Mouse (Mus musculus) limb, embryonic 14.5 days (tissue): ENCODE results near the gene Gm10912. TPM values are rescaled to one million over a fixed set of nuclear protein-coding genes. Genes with fewer than 3 reads are reported as not detected.
"Not testable (repeated sequence)": the region's sequence is repeated elsewhere in the genome, so short reads cannot be mapped to it uniquely, and the experiment has no call there.

Experiments used
- ATAC-seq: fragments of 200-750 bp; cut with Nextera tagmentation; 2 replicates; pipeline ENCODE4 v1.8.0; 2017; ENCODE audit warnings: low read depth, moderate number of reproducible peaks, moderate TSS enrichment; ENCODE audit not compliant: low FRiP score
- DNase-seq: peaks from one replicate; pipeline ENCODE4 v3.0.0-alpha.2; 2015; ENCODE audit warnings: low spot score
- H3K27ac ChIP-seq: fragments of 300-500 bp; sonication (generic); replicated peaks from 2 replicates; pipeline ENCODE4 v1.5.1; 2014; ENCODE audit warnings: low read depth, mild to moderate bottlenecking, low read length, moderate library complexity, mixed read lengths
- H3K27me3 ChIP-seq: fragments of 300-500 bp; sonication (generic); 2 replicates; pipeline ENCODE4 v1.6.1; 2014; ENCODE audit warnings: low read length, mixed read lengths; ENCODE audit not compliant: control insufficient read depth, insufficient read depth
- H3K36me3 ChIP-seq: fragments of 300-500 bp; sonication (generic); 2 replicates; pipeline ENCODE4 v1.6.1; 2014; ENCODE audit warnings: mild to moderate bottlenecking, low read length, moderate library complexity, mixed read lengths; ENCODE audit not compliant: control insufficient read depth, insufficient read depth
- H3K4me1 ChIP-seq: fragments of 300-500 bp; sonication (generic); 2 replicates; pipeline ENCODE4 v1.6.1; 2014; ENCODE audit warnings: antibody characterized with exemption, low read length, mixed read lengths; ENCODE audit not compliant: control insufficient read depth, insufficient read depth
- H3K4me2 ChIP-seq: fragments of 300-500 bp; sonication (generic); replicated peaks from 2 replicates; pipeline ENCODE4 v1.6.1; 2014; ENCODE audit warnings: low read depth, mild to moderate bottlenecking, low read length, moderate library complexity; ENCODE audit not compliant: severe bottlenecking
- H3K4me3 ChIP-seq: fragments of 300-500 bp; sonication (generic); replicated peaks from 2 replicates; pipeline ENCODE4 v1.5.1; 2014; ENCODE audit warnings: low read length
- H3K9ac ChIP-seq: fragments of 300-500 bp; sonication (generic); 2 replicates; pipeline ENCODE4 v1.6.1; 2014; ENCODE audit warnings: mild to moderate bottlenecking, low read depth, low read length, moderate library complexity; ENCODE audit not compliant: severe bottlenecking
- H3K9me3 ChIP-seq: fragments of 300-500 bp; sonication (generic); 2 replicates; pipeline ENCODE4 v1.6.1; 2016; ENCODE audit warnings: low read length; ENCODE audit not compliant: control insufficient read depth
- POLR2A ChIP-seq: fragments of 200-500 bp; IDR thresholded peaks from 2 replicates; pipeline ENCODE4 v1.8.0; 2012; ENCODE audit warnings: inconsistent platforms, mild to moderate bottlenecking, moderate library complexity, borderline replicate concordance; ENCODE audit not compliant: insufficient read depth, insufficient read length; ENCODE audit errors: extremely low read depth
- WGBS: fragments of 180-500 bp; shearing (Covaris S2); extraction: QIAGEN DNeasy Blood & Tissue Kit; methylation state at CpG from one replicate; pipeline ENCODE4 v1.1.7; 2014; 5-methylcytosine and 5-hydroxymethylcytosine counted together
- polyA plus RNA-seq, 2 experiments: library from polyadenylated mRNA; depleted of rRNA in 1 of 2; stranded (reverse) in 1 of 2; unstranded in 1 of 2; fragments of >200 nt; fragmentation: Nextera tagmentation in 1 of 2; extraction: Ambion mirVana in 1 of 2; gene quantifications; 2 replicates each; pipeline versions ENCODE4 v1.2.1 to v1.2.3; 2012 to 2014

Gene Gm10912
- polyA plus RNA-seq, 2 experiments: 0.04 TPM; not detected in 1

GRCm38 (mm10) chr2:104110031-104110430 is 44.4 kb downstream of the Gm10912 start:
- no peak overlapping the region for H3K4me2 ChIP-seq
- 78% methylated on average over 4 of the region's 4 CpGs for WGBS
- DNase-seq (no peak), ATAC-seq (no peak)
- H3K9me3 ChIP-seq: no peaks in the 10 kb centered on the region
- H3K4me3 ChIP-seq: no peak overlapping the region
- H3K36me3 ChIP-seq: no peaks in the 10 kb centered on the region
- no peak for TF ChIP-seq POLR2A
- no peak overlapping the region for H3K27ac ChIP-seq
- H3K27me3 ChIP-seq: no peaks in the 10 kb centered on the region
- no peak overlapping the region for H3K9ac ChIP-seq
- no peaks in the 10 kb centered on the region for H3K4me1 ChIP-seq

DNA sequence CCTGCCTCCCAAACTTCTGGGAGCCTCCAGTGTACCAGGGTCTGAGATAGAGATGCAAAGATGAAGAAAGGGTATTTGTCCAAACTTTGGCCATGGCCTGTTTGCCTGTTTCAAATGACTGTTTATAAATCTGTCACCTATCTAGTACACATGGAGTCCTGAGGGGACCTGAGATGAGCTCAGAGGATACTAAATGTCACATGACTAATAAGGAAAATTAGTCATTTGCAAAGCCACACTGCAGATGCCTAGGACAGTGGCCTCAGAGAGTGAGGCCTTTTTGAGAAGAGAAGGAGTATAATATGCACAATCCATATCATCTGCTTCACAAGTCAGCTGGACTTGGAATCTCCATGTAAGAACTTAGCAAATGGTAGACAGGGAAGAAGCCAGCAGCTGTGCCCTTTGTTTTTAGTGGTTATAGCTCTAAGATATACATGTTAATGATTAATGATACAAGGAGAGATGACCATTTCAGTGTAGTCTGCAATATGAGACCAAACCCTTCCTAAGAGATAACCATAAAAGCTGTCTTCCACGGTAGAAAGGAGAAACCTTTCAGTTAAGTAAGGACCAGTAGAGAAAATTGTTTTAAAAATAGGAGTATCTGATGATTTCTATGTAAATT is 45.7 kb downstream of the Gm10912 start:
- H3K4me3 ChIP-seq, H3K27me3 ChIP-seq, H3K4me1 ChIP-seq, H3K9ac ChIP-seq, H3K27ac ChIP-seq, H3K36me3 ChIP-seq, H3K4me2 ChIP-seq, ATAC-seq, H3K9me3 ChIP-seq, DNase-seq: not testable (repeated sequence)
- no CpG with 5 or more reads among the region's 1 CpGs for WGBS

GRCm38 (mm10) chr2:104113563-104113962 is 47.9 kb downstream of the Gm10912 start:
- not testable (repeated sequence) for H3K27ac ChIP-seq, H3K4me1 ChIP-seq, ATAC-seq

DNA sequence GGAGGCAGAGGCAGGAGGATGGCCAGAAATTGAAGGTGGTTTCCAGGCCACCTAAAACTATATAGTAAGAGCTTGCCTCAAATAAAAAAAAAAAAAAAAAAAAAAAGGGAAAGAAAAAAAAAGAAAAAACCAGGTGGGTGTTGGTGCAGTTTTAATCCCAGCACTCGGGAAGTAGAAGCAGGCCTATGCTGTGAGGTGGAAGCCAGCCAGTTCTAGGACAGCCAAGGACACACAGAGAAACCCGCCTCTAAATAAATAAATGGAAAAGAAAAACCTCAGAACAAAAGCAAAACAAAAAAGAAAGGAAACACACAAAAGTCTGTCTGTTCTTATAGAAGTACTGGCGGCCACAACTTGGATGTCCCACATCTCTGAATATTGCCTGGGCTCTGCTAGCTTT is 49.3 kb downstream of the Gm10912 start:
- Histone ChIP-seq H3K4me3 (no peak overlapping the region), H3K4me1 (no peaks in the 10 kb centered on the region), H3K27me3 (no peaks in the 10 kb centered on the region), H3K4me2 (no peak overlapping the region), H3K9me3 (no peaks in the 10 kb centered on the region), H3K27ac (no peak overlapping the region), H3K9ac (no peak overlapping the region), H3K36me3 (no peaks in the 10 kb centered on the region)
- whole genome bisulfite sequencing: 92% methylated on average over 3 of the region's 3 CpGs
- ATAC-seq (no peak), DNase-seq (no peak)
- no peak for TF ChIP-seq POLR2A

More at GRCm38 (mm10) chr2:104113563-104113962, 47.9 kb downstream of the Gm10912 start:
- H3K36me3 ChIP-seq, H3K9me3 ChIP-seq, H3K9ac ChIP-seq, DNase-seq, H3K27me3 ChIP-seq, H3K4me3 ChIP-seq, H3K4me2 ChIP-seq: not testable (repeated sequence)

Other genes with a start within 250 kb of the Gm10912 start
- gene Lmo2, start 107.8 kb upstream of the Gm10912 start, polyA plus RNA-seq (2012; rRNA removed): 17.8 and 18.1 TPM in 2 replicates
- 17.8 and 19.4 TPM in 2 replicates for gene Lmo2, start 107.8 kb upstream of the Gm10912 start, polyA plus RNA-seq (2014; fragmentation: Nextera tagmentation; extraction: Ambion mirVana)
- 35.9 and 40.1 TPM in 2 replicates for gene Fbxo3, start 38.1 kb upstream of the Gm10912 start, polyA plus RNA-seq (2012; rRNA removed)
- gene Fbxo3, start 38.1 kb upstream of the Gm10912 start, polyA plus RNA-seq (2014; fragmentation: Nextera tagmentation; extraction: Ambion mirVana): 47.6 and 52.0 TPM in 2 replicates
- not detected in 2 replicates for gene 4931422A03Rik, start 37.5 kb upstream of the Gm10912 start, polyA plus RNA-seq (2012; rRNA removed)
- gene 4931422A03Rik, start 37.5 kb upstream of the Gm10912 start, polyA plus RNA-seq (2014; fragmentation: Nextera tagmentation; extraction: Ambion mirVana): 2.3 and 3.1 TPM in 2 replicates
- not detected in 2 replicates for gene Gm10799, start 2.7 kb downstream of the Gm10912 start, polyA plus RNA-seq (2012; rRNA removed)
- gene Gm10799, start 2.7 kb downstream of the Gm10912 start, polyA plus RNA-seq (2014; fragmentation: Nextera tagmentation; extraction: Ambion mirVana): not detected in 2 replicates
- 6.8 and 8.6 TPM in 2 replicates for gene Cd59b, start 4.0 kb downstream of the Gm10912 start, polyA plus RNA-seq (2012; rRNA removed)
- gene Cd59b, start 4.0 kb downstream of the Gm10912 start, polyA plus RNA-seq (2014; fragmentation: Nextera tagmentation; extraction: Ambion mirVana): 6.0 and 6.5 TPM in 2 replicates
- gene Cd59a, start 30.0 kb downstream of the Gm10912 start, polyA plus RNA-seq (2012; rRNA removed): 8.8 and 9.9 TPM in 2 replicates
- 14.4 and 17.2 TPM in 2 replicates for gene Cd59a, start 30.0 kb downstream of the Gm10912 start, polyA plus RNA-seq (2014; fragmentation: Nextera tagmentation; extraction: Ambion mirVana)
- gene A930018P22Rik, start 56.9 kb downstream of the Gm10912 start, polyA plus RNA-seq (2012; rRNA removed): 0.10 TPM in 1 of 2 replicates, not detected in the other
- 0.23 TPM in 1 of 2 replicates, not detected in the other for gene A930018P22Rik, start 56.9 kb downstream of the Gm10912 start, polyA plus RNA-seq (2014; fragmentation: Nextera tagmentation; extraction: Ambion mirVana)